ENCODE assay signal across 8 mouse cellular contexts in the genomic region with DNA sequence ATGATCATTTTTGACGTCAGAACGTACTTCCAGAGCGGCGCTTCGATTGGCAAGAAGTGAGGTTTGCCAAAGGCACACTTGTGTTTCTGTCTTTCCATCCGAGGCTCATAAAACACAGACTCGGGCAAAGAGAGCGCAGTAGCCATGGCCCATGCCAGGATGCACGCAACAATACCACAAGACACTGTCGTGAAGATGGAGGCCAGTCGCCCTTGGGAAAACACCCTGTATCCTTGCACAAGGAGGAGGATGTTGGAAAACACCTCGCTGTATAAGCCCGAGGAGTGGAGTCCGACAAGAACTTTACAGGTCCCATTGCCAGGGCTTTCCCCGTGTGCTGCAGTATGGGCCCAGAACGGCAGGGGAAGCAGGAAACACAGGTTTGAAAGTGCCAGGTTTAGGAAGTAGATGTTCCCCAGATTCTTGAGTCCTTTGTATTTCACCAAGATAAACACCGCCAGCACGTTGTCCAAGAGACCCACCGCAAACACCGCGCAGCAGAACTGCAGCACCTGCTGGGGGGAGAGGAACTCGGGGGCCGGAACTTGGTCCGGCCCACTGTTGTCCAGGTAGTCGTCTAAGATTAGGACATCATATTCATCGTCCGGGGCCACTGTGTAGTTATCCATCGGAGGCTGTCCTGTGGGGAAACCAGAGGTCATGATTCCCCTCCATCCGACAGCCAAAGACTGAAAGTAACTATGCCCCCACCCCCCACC. TPM values are rescaled to one million over a fixed set of nuclear protein-coding genes. Genes with fewer than 3 reads are reported as not detected.
A peak's percentile ranks its signal among the peaks of the same experiment; 100 is the strongest.
DNase-seq lines count a peak whose midpoint lies in the region; ATAC-seq and TF ChIP-seq lines count a peak whose summit lies in the region.

No protein-coding gene starts in this region.

- H3K4me2 ChIP-seq in forebrain, embryonic 12.5 days, result peak overlapping the region; percentile 13; the same call in 1 of the 2 replicates
- peak overlapping the region; percentile 54 for H3K4me2 ChIP-seq in limb, embryonic 15.5 days
- peak overlapping the region; percentile 46 for H3K4me2 ChIP-seq in neural tube, embryonic 13.5 days

- no peak overlapping the region for H3K27ac ChIP-seq in forebrain, embryonic 12.5 days
- no peak overlapping the region for H3K27ac ChIP-seq in limb, embryonic 15.5 days
- no peak overlapping the region for H3K27ac ChIP-seq in neural tube, embryonic 13.5 days (replicated peaks)
- no peak overlapping the region for H3K27ac ChIP-seq in cerebellum, adult 2 months (ENCODE audit: insufficient read depth, low read length)

- H3K9ac ChIP-seq in forebrain, embryonic 12.5 days, result no peak overlapping the region
- no peak overlapping the region for H3K9ac ChIP-seq in limb, embryonic 15.5 days
- no peak overlapping the region for H3K9ac ChIP-seq in neural tube, embryonic 13.5 days

- H3K79me2 ChIP-seq in C2C12 (ENCODE audit: control insufficient read depth, insufficient read depth), result no peaks in the 10 kb centered on the region

- DNase-seq in 3134 (ENCODE audit: extremely low read depth, insufficient read length, low spot score) (peak; percentile 10), MN1 (ENCODE audit: low spot score) (no peak)
- no peak for DNase-seq in cerebellum, adult 2 months
- no peak for DNase-seq in ovary, postnatal 14 days (ENCODE audit: low spot score)

- ATAC-seq in forebrain, embryonic 12.5 days (ENCODE audit: low FRiP score), result no peak
- ATAC-seq in limb, embryonic 15.5 days (ENCODE audit: insufficient number of reproducible peaks, low FRiP score, low TSS enrichment, low read depth), result no peak
- no peak for ATAC-seq in neural tube, embryonic 13.5 days (ENCODE audit: low read depth)

- 85% methylated on average over 29 of the region's 29 CpGs for WGBS in forebrain, embryonic 12.5 days
- 59% methylated on average over 29 of the region's 29 CpGs for WGBS in limb, embryonic 15.5 days
- 80% methylated on average over 29 of the region's 29 CpGs for WGBS in neural tube, embryonic 13.5 days
- 81% methylated on average over 29 of the region's 29 CpGs for WGBS in cerebellum, adult 2 months

- no peaks in the 10 kb centered on the region for H3K9me3 ChIP-seq in forebrain, embryonic 12.5 days
- no peaks in the 10 kb centered on the region for H3K9me3 ChIP-seq in limb, embryonic 15.5 days
- no peaks in the 10 kb centered on the region for H3K9me3 ChIP-seq in neural tube, embryonic 13.5 days

- H3K4me1 ChIP-seq in forebrain, embryonic 12.5 days, result peaks cover 10% of the 10 kb centered on the region; the same call in 1 of the 2 replicates
- H3K4me1 ChIP-seq in limb, embryonic 15.5 days, result peaks cover 15% of the 10 kb centered on the region
- no peaks in the 10 kb centered on the region for H3K4me1 ChIP-seq in neural tube, embryonic 13.5 days (replicated peaks)
- no peaks in the 10 kb centered on the region; the same call in 1 of the 2 replicates for H3K4me1 ChIP-seq in cerebellum, adult 2 months (ENCODE audit: control insufficient read depth, insufficient read depth, low read length)

- no peak for TF ChIP-seq POLR2A in cerebellum, adult 2 months (IDR thresholded peaks at IDR 0.05; ENCODE audit: borderline replicate concordance, insufficient read depth, low read length)

- peak overlapping the region; percentile 27 for H3K4me3 ChIP-seq in C2C12 (ENCODE audit: insufficient read depth, poor library complexity, severe bottlenecking)
- no peak overlapping the region for H3K4me3 ChIP-seq in forebrain, embryonic 12.5 days (replicated peaks)
- H3K4me3 ChIP-seq in limb, embryonic 15.5 days, result peak overlapping the region; percentile 42
- H3K4me3 ChIP-seq in neural tube, embryonic 13.5 days, result peak overlapping the region; percentile 20
- H3K4me3 ChIP-seq in cerebellum, adult 2 months (replicated peaks; ENCODE audit: insufficient read depth, low read depth, low read length), result no peak overlapping the region

- no peak overlapping the region for H3ac ChIP-seq in C2C12 (ENCODE audit: control insufficient read depth, insufficient read length, low read depth)

- peaks cover 18% of the 10 kb centered on the region for H3K27me3 ChIP-seq in C2C12 (ENCODE audit: control insufficient read depth, insufficient read depth, insufficient read length)
- no peaks in the 10 kb centered on the region for H3K27me3 ChIP-seq in forebrain, embryonic 12.5 days
- H3K27me3 ChIP-seq in limb, embryonic 15.5 days, result no peaks in the 10 kb centered on the region
- no peaks in the 10 kb centered on the region for H3K27me3 ChIP-seq in neural tube, embryonic 13.5 days
- H3K27me3 ChIP-seq in cerebellum, adult 2 months (ENCODE audit: control insufficient read depth, insufficient read depth, low read length), result no peaks in the 10 kb centered on the region

- H3K79me3 ChIP-seq in C2C12 (ENCODE audit: low read depth), result no peaks in the 10 kb centered on the region

- no peaks in the 10 kb centered on the region for H3K36me3 ChIP-seq in C2C12 (ENCODE audit: control insufficient read depth, insufficient read depth)
- no peaks in the 10 kb centered on the region for H3K36me3 ChIP-seq in forebrain, embryonic 12.5 days (replicated peaks)
- no peaks in the 10 kb centered on the region for H3K36me3 ChIP-seq in limb, embryonic 15.5 days
- no peaks in the 10 kb centered on the region for H3K36me3 ChIP-seq in neural tube, embryonic 13.5 days

- no peak for TF ChIP-seq CTCF in C2C12 (IDR thresholded peaks at IDR 0.05; ENCODE audit: control insufficient read depth, insufficient read depth, insufficient read length)
- no peak for TF ChIP-seq CTCF in cerebellum, adult 2 months (IDR thresholded peaks at IDR 0.05; ENCODE audit: borderline replicate concordance, insufficient read depth, low read depth, low read length)

TF ChIP-seq in C2C12, 6 proteins besides CTCF, POLR2A, EP300 and RAD21:
- no peak for TF ChIP-seq MYOD1 (IDR thresholded peaks at IDR 0.05; ENCODE audit: control insufficient read depth, insufficient read length, low read depth)
- no peak for TF ChIP-seq MAX (IDR thresholded peaks at IDR 0.05)
- no peak for TF ChIP-seq FOSL1 (IDR thresholded peaks at IDR 0.05; ENCODE audit: insufficient read depth, low read length, poor library complexity, severe bottlenecking)
- no peak for TF ChIP-seq CEBPB (IDR thresholded peaks at IDR 0.05; ENCODE audit: low read depth)

RNA-seq across cellular contexts. Expression of gene Ccrl2, which starts 1.4 kb away (rescaled TPM):
- not detected for polyA plus RNA-seq in C2C12 (2012; fragmentation: generic; extraction: Trizol)
- 0.69 and 0.91 TPM in 2 replicates for polyA plus RNA-seq in forebrain, embryonic 12.5 days (2016; fragmentation: Nextera tagmentation; extraction: Ambion mirVana)
- 1.1 and 1.2 TPM in 2 replicates for polyA plus RNA-seq in limb, embryonic 15.5 days (2015; fragmentation: Nextera tagmentation; extraction: Ambion mirVana)
- polyA plus RNA-seq in neural tube, embryonic 13.5 days (2015; fragmentation: Nextera tagmentation; extraction: Ambion mirVana), result 1.0 and 1.2 TPM in 2 replicates
- 1.1 and 2.2 TPM in 2 replicates for polyA plus RNA-seq in cerebellum, adult 2 months (2012; rRNA removed)

RNA-seq across cellular contexts. Expression of gene Ltf, which starts 36.9 kb away (rescaled TPM):
- polyA plus RNA-seq in C2C12 (2012; fragmentation: generic; extraction: Trizol), result not detected
- 0.68 and 0.85 TPM in 2 replicates for polyA plus RNA-seq in forebrain, embryonic 12.5 days (2016; fragmentation: Nextera tagmentation; extraction: Ambion mirVana)
- 2.0 and 5.3 TPM in 2 replicates for polyA plus RNA-seq in limb, embryonic 15.5 days (2015; fragmentation: Nextera tagmentation; extraction: Ambion mirVana)
- 0.80 and 1.1 TPM in 2 replicates for polyA plus RNA-seq in neural tube, embryonic 13.5 days (2015; fragmentation: Nextera tagmentation; extraction: Ambion mirVana)
- 0.49 and 1.6 TPM in 2 replicates for polyA plus RNA-seq in cerebellum, adult 2 months (2012; rRNA removed)

Comparison
In these comparisons a context has a peak if more than half of its experiments do, and no peak if none do; other contexts are left out.
1. H3K4me3 ChIP-seq: peak in C2C12 (single experiment), limb, embryonic 15.5 days (single experiment) and neural tube, embryonic 13.5 days (single experiment); none in forebrain, embryonic 12.5 days (single experiment) and cerebellum, adult 2 months (single experiment).
2. Peak in every context shown above with its lines, with median percentiles within 50 percentile points of each other: H3K4me2 ChIP-seq.